In the genomic region with DNA sequence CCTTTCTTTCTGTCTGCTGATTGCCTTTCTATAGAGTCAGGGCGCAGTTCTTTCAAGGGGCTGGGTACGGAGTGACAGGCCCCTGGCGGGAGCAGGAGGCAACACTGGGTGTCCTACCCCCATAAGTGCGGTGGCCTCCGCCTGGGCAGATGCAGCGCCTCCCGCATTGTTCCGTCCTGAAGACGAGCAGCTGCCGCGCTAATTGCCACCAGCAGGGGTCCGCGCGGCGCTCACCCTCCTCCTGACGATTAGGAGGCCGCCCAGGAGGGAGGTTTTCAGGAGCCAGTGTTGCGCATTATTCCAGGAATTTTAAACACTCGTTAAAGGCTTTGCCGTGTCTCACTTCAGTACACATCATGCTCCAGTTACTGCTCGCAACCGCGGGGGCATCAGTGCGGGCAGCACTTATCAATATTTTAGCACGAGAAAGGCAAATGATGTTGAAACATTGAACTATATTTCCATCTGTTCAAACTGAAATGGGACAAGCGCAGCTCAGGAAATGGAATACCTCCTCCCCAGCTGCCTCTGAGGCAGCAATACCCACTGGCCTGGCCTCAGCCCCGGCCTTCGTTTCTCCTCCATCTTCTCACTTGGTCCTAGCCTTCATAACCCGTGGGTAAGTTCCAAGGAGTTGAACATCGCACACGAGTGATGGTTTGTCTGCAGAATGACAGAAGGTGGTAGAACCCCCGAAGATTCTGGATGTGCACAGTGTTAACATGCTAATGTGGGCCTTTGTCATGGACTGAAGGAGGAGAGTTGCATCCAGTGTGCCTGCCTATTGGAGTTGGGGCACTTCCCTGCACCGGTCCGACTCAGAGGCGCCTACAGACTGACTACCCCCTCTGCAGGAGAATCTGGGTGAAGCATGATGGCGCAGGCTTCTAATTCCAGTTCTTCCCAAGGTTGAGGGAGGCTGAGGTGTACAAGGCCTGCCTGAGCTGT, we compare ENCODE assay signal across 9 mouse cellular contexts. TPM values are rescaled to one million over a fixed set of nuclear protein-coding genes. Genes with fewer than 3 reads are reported as not detected.
A peak's percentile ranks its signal among the peaks of the same experiment; 100 is the strongest.
DNase-seq lines count a peak whose midpoint lies in the region; ATAC-seq and TF ChIP-seq lines count a peak whose summit lies in the region.
"Had no signal": no experiment of that assay in that cellular context is flagged by ENCODE, and none has a peak within 500 bp of the region (broad histone marks: within the 10 kb centered on the region; RNA-seq: fewer than 3 reads in every experiment).

No protein-coding gene starts in this region.

- peak overlapping the region; percentile 39 for H3K4me3 ChIP-seq in forebrain, embryonic 13.5 days
- peak overlapping the region; percentile 36 for H3K4me3 ChIP-seq in hindbrain, embryonic 15.5 days
- no peak overlapping the region for H3K4me3 ChIP-seq in liver, embryonic 13.5 days (replicated peaks)
- peak overlapping the region; percentile 38; the same call in 1 of the 2 replicates for H3K4me3 ChIP-seq in olfactory bulb, adult 2 months (ENCODE audit: insufficient read depth, low read depth, low read length)
- H3K4me3 ChIP-seq: erythroblast, embryonic 14.5 days had no signal

- H3K27ac ChIP-seq in forebrain, embryonic 13.5 days: peak overlapping the region; percentile 57
- no peak overlapping the region for H3K27ac ChIP-seq in hindbrain, embryonic 15.5 days (replicated peaks)
- no peak overlapping the region for H3K27ac ChIP-seq in liver, embryonic 13.5 days
- no peak overlapping the region for H3K27ac ChIP-seq in olfactory bulb, adult 2 months (ENCODE audit: insufficient read depth, low read depth, low read length)

- H3K36me3 ChIP-seq in forebrain, embryonic 13.5 days (ENCODE audit: poor library complexity, severe bottlenecking): no peaks in the 10 kb centered on the region
- no peaks in the 10 kb centered on the region for H3K36me3 ChIP-seq in hindbrain, embryonic 15.5 days
- H3K36me3 ChIP-seq in liver, embryonic 13.5 days: no peaks in the 10 kb centered on the region

- 1% methylated on average over 36 of the region's 36 CpGs for WGBS in forebrain, embryonic 13.5 days
- 2% methylated on average over 36 of the region's 36 CpGs for WGBS in hindbrain, embryonic 15.5 days
- 3% methylated on average over 36 of the region's 36 CpGs for WGBS in liver, embryonic 13.5 days (ENCODE audit: insufficient replicate concordance)
- WGBS in olfactory bulb, adult 2 months: 20% methylated on average over 35 of the region's 36 CpGs

- peak overlapping the region; percentile 53 for H3K9ac ChIP-seq in forebrain, embryonic 13.5 days
- H3K9ac ChIP-seq in hindbrain, embryonic 15.5 days: peak overlapping the region; percentile 32
- no peak overlapping the region for H3K9ac ChIP-seq in liver, embryonic 13.5 days

- H3K4me1 ChIP-seq in forebrain, embryonic 13.5 days: peaks cover 17% of the 10 kb centered on the region
- H3K4me1 ChIP-seq in hindbrain, embryonic 15.5 days (replicated peaks): peaks cover 15% of the 10 kb centered on the region
- H3K4me1 ChIP-seq in liver, embryonic 13.5 days (replicated peaks): no peaks in the 10 kb centered on the region
- H3K4me1 ChIP-seq in olfactory bulb, adult 2 months (ENCODE audit: control insufficient read depth, insufficient read depth, low read length): peaks cover 5% of the 10 kb centered on the region

- H3K9me3 ChIP-seq in forebrain, embryonic 13.5 days (replicated peaks): no peaks in the 10 kb centered on the region
- no peaks in the 10 kb centered on the region for H3K9me3 ChIP-seq in hindbrain, embryonic 15.5 days
- no peaks in the 10 kb centered on the region for H3K9me3 ChIP-seq in liver, embryonic 13.5 days (replicated peaks)

- H3K4me2 ChIP-seq in forebrain, embryonic 13.5 days: peak overlapping the region; percentile 66
- peak overlapping the region; percentile 75 for H3K4me2 ChIP-seq in hindbrain, embryonic 15.5 days
- H3K4me2 ChIP-seq in liver, embryonic 13.5 days: peak overlapping the region; percentile 24; the same call in 1 of the 2 replicates

- 0 out of 2 replicates have a peak, but pooled peaks have one; percentile 30 for TF ChIP-seq CTCF in olfactory bulb, adult 2 months (IDR thresholded peaks at IDR 0.05; ENCODE audit: insufficient read depth, low read depth, low read length)

- peak; percentile 87 for ATAC-seq in forebrain, embryonic 13.5 days
- peak; percentile 80 for ATAC-seq in hindbrain, embryonic 15.5 days (ENCODE audit: low FRiP score, low read depth)
- ATAC-seq in liver, embryonic 13.5 days (ENCODE audit: low read depth): no peak

- DNase-seq in right cerebral cortex, postnatal 14 days: peak; percentile 42
- no peak for DNase-seq in right cerebral cortex, postnatal 25 days
- DNase-seq in brain, adult 2 months (ENCODE audit: low read depth, low spot score): peak; percentile 33
- DNase-seq in liver, embryonic 13.5 days: no peak
- no peak for DNase-seq in layer of hippocampus, adult 9-10 months (ENCODE audit: low spot score)

- peaks cover 62% of the 10 kb centered on the region for H3K27me3 ChIP-seq in forebrain, embryonic 13.5 days
- peaks cover 57% of the 10 kb centered on the region for H3K27me3 ChIP-seq in hindbrain, embryonic 15.5 days
- peaks cover 62% of the 10 kb centered on the region for H3K27me3 ChIP-seq in liver, embryonic 13.5 days

- no peak for TF ChIP-seq POLR2A in olfactory bulb, adult 2 months (IDR thresholded peaks at IDR 0.05; ENCODE audit: insufficient read depth, low read depth, low read length)

RNA-seq across cellular contexts. Expression of a gene that starts 32.6 kb away (rescaled TPM):
- 18.2 and 22.4 TPM in 2 replicates for polyA plus RNA-seq in forebrain, embryonic 13.5 days (2015; fragmentation: Nextera tagmentation; extraction: Ambion mirVana)
- polyA plus RNA-seq in hindbrain, embryonic 15.5 days (2015; fragmentation: Nextera tagmentation; extraction: Ambion mirVana): 1.2 and 1.4 TPM in 2 replicates
- polyA plus RNA-seq in liver, embryonic 13.5 days (2015; fragmentation: Nextera tagmentation; extraction: Ambion mirVana): not detected in 2 replicates
- not detected in 2 replicates for polyA plus RNA-seq in olfactory bulb, adult 2 months (2012; ENCODE audit: insufficient read depth, insufficient read length, low replicate concordance, missing spikeins)
- polyA plus RNA-seq: erythroblast, embryonic 14.5 days had no signal

RNA-seq across cellular contexts. Expression of a gene that starts 42.1 kb away (rescaled TPM):
- 0.37 and 0.74 TPM in 2 replicates for polyA plus RNA-seq in forebrain, embryonic 13.5 days (2015; fragmentation: Nextera tagmentation; extraction: Ambion mirVana)
- 0.96 and 1.0 TPM in 2 replicates for polyA plus RNA-seq in hindbrain, embryonic 15.5 days (2015; fragmentation: Nextera tagmentation; extraction: Ambion mirVana)
- 0.12 TPM in 1 of 2 replicates, not detected in the other for polyA plus RNA-seq in liver, embryonic 13.5 days (2015; fragmentation: Nextera tagmentation; extraction: Ambion mirVana)
- not detected in 2 replicates for polyA plus RNA-seq in olfactory bulb, adult 2 months (2012; ENCODE audit: insufficient read depth, insufficient read length, low replicate concordance, missing spikeins)
- polyA plus RNA-seq: erythroblast, embryonic 14.5 days had no signal

Comparison
In these comparisons a context has a peak if more than half of its experiments do, and no peak if none do; other contexts are left out.
1. DNase-seq: peak in right cerebral cortex, postnatal 14 days (single experiment) and brain, adult 2 months (single experiment); none in right cerebral cortex, postnatal 25 days (single experiment), liver, embryonic 13.5 days (single experiment) and layer of hippocampus, adult 9-10 months (single experiment).
2. H3K4me2 ChIP-seq: peak in every context shown above with its lines; median percentile 75 in hindbrain, embryonic 15.5 days; 66 in forebrain, embryonic 13.5 days; 24 in liver, embryonic 13.5 days.